Mouse (Mus musculus) heart, embryonic 11.5 days (tissue): ENCODE measurements at regions not wholly inside any gene's neighbourhood (a gene's known extent, or its start where the extent isn't known, plus 50 kb on each side); places are given as distances from the start of the nearest gene placed in this dataset.

Experiments
- ATAC-seq: fragments of 200-750 bp; cut with Nextera tagmentation; replicated peaks from 2 replicates; pipeline ENCODE4 v1.8.0; 2017; ENCODE audit warnings: moderate library complexity; ENCODE audit not compliant: insufficient number of reproducible peaks, low FRiP score, low TSS enrichment
- H3K27ac ChIP-seq: fragments of 300-500 bp; sonication (generic); 2 replicates; pipeline ENCODE4 v1.5.1; 2014; ENCODE audit warnings: mild to moderate bottlenecking, low read depth, low read length
- H3K27me3 ChIP-seq: fragments of 300-500 bp; sonication (generic); 2 replicates; pipeline ENCODE4 v1.6.1; 2014; ENCODE audit warnings: mild to moderate bottlenecking, low read length, mixed read lengths; ENCODE audit not compliant: control insufficient read depth, insufficient read depth
- H3K36me3 ChIP-seq: fragments of 300-500 bp; sonication (generic); 2 replicates; pipeline ENCODE4 v1.6.1; 2014; ENCODE audit warnings: mild to moderate bottlenecking, low read length, moderate library complexity, mixed read lengths; ENCODE audit not compliant: control insufficient read depth, insufficient read depth
- H3K4me1 ChIP-seq: fragments of 300-500 bp; sonication (generic); 2 replicates; pipeline ENCODE4 v1.6.1; 2014; ENCODE audit warnings: low read length; ENCODE audit not compliant: control insufficient read depth, insufficient read depth
- H3K4me2 ChIP-seq: fragments of 300-500 bp; sonication (generic); 2 replicates; pipeline ENCODE4 v1.6.1; 2014; ENCODE audit warnings: mild to moderate bottlenecking, moderate library complexity
- H3K4me3 ChIP-seq: fragments of 300-500 bp; sonication (generic); 2 replicates; pipeline ENCODE4 v1.5.1; 2014; ENCODE audit warnings: low read depth, low read length
- H3K9ac ChIP-seq: fragments of 300-500 bp; sonication (generic); 2 replicates; pipeline ENCODE4 v1.6.1; 2014; ENCODE audit warnings: mild to moderate bottlenecking, low read depth, low read length, moderate library complexity
- H3K9me3 ChIP-seq: fragments of 300-500 bp; sonication (generic); replicated peaks from 2 replicates; pipeline ENCODE4 v1.6.1; 2016; ENCODE audit warnings: low read length; ENCODE audit not compliant: control insufficient read depth
- WGBS: fragments of 180-500 bp; shearing (Covaris S2); extraction: QIAGEN DNeasy Blood & Tissue Kit; methylation state at CpG from one replicate; pipeline ENCODE4 v1.1.7; 2014; ENCODE audit not compliant: insufficient replicate concordance; 5-methylcytosine and 5-hydroxymethylcytosine counted together

- H3K4me1 ChIP-seq: no peaks in the 10 kb centered on the region
- H3K4me2 ChIP-seq: no peak overlapping the region
- no peak overlapping the region for H3K27ac ChIP-seq
- WGBS: 15% methylated on average over 8 of the region's 8 CpGs
- no peaks in the 10 kb centered on the region for H3K9me3 ChIP-seq
- 0 out of 2 replicates have a peak, but pooled peaks have one; percentile 55 for ATAC-seq
- no peaks in the 10 kb centered on the region for H3K36me3 ChIP-seq
- no peak overlapping the region for H3K4me3 ChIP-seq
- H3K9ac ChIP-seq: no peak overlapping the region
- no peaks in the 10 kb centered on the region for H3K27me3 ChIP-seq
Observed at GRCm38 (mm10) chr4:24154418-24154817, 341.8 kb upstream of the Mms22l start.

- H3K9me3 ChIP-seq: no peaks in the 10 kb centered on the region
- no peak overlapping the region for H3K4me3 ChIP-seq
- 68% methylated on average over 2 of the region's 2 CpGs for WGBS
- H3K4me1 ChIP-seq: no peaks in the 10 kb centered on the region
- no peak overlapping the region for H3K4me2 ChIP-seq
- H3K36me3 ChIP-seq: no peaks in the 10 kb centered on the region
- no peak for ATAC-seq
- no peak overlapping the region for H3K27ac ChIP-seq
- H3K9ac ChIP-seq: no peak overlapping the region
- H3K27me3 ChIP-seq: no peaks in the 10 kb centered on the region
Observed at GRCm38 (mm10) chr4:24173750-24174149, 322.5 kb upstream of the Mms22l start.

- Histone ChIP-seq H3K9ac (no peak overlapping the region), H3K4me1 (no peaks in the 10 kb centered on the region), H3K36me3 (no peaks in the 10 kb centered on the region), H3K4me3 (no peak overlapping the region), H3K9me3 (no peaks in the 10 kb centered on the region), H3K27me3 (no peaks in the 10 kb centered on the region), H3K27ac (no peak overlapping the region), H3K4me2 (no peak overlapping the region)
- ATAC-seq: no peak
- 70% methylated on average over 10 of the region's 10 CpGs for WGBS
Observed at GRCm38 (mm10) chr4:24213262-24214036, 282.8 kb upstream of the Mms22l start.

- WGBS: 73% methylated on average over 3 of the region's 3 CpGs
- H3K27me3 ChIP-seq: no peaks in the 10 kb centered on the region
- H3K4me1 ChIP-seq: no peaks in the 10 kb centered on the region
- H3K36me3 ChIP-seq: no peaks in the 10 kb centered on the region
- H3K4me3 ChIP-seq: no peak overlapping the region
- H3K4me2 ChIP-seq: no peak overlapping the region
- no peak overlapping the region for H3K27ac ChIP-seq
- no peak for ATAC-seq
- H3K9me3 ChIP-seq: no peaks in the 10 kb centered on the region
- H3K9ac ChIP-seq: no peak overlapping the region
Observed at GRCm38 (mm10) chr4:24214037-24214362, 282.3 kb upstream of the Mms22l start.

GRCm38 (mm10) chr4:24218383-24218934 is 277.8 kb upstream of the Mms22l start:
- Histone ChIP-seq H3K4me1 (no peaks in the 10 kb centered on the region), H3K4me2 (no peak overlapping the region), H3K36me3 (no peaks in the 10 kb centered on the region), H3K27ac (no peak overlapping the region), H3K4me3 (no peak overlapping the region), H3K27me3 (no peaks in the 10 kb centered on the region), H3K9ac (no peak overlapping the region), H3K9me3 (no peaks in the 10 kb centered on the region)
- WGBS: 69% methylated on average over 6 of the region's 6 CpGs
- ATAC-seq: no peak

GRCm38 (mm10) chr4:24219074-24219497 is 277.2 kb upstream of the Mms22l start:
- ATAC-seq: no peak

GRCm38 (mm10) chr4:24219583-24219982 is 276.7 kb upstream of the Mms22l start:
- Histone ChIP-seq H3K4me3 (no peak overlapping the region), H3K27ac (no peak overlapping the region), H3K9ac (no peak overlapping the region), H3K27me3 (no peaks in the 10 kb centered on the region), H3K36me3 (no peaks in the 10 kb centered on the region), H3K4me1 (no peaks in the 10 kb centered on the region), H3K4me2 (no peak overlapping the region), H3K9me3 (no peaks in the 10 kb centered on the region)
- no peak for ATAC-seq
- 74% methylated on average over 3 of the region's 3 CpGs for WGBS

More at GRCm38 (mm10) chr4:24219074-24219497, 277.2 kb upstream of the Mms22l start:
- Histone ChIP-seq H3K36me3 (no peaks in the 10 kb centered on the region), H3K4me1 (no peaks in the 10 kb centered on the region), H3K9me3 (no peaks in the 10 kb centered on the region), H3K27me3 (no peaks in the 10 kb centered on the region), H3K4me3 (no peak overlapping the region), H3K9ac (no peak overlapping the region), H3K27ac (no peak overlapping the region), H3K4me2 (no peak overlapping the region)
- 67% methylated on average over 4 of the region's 4 CpGs for WGBS

- Histone ChIP-seq H3K9ac (no peak overlapping the region), H3K27me3 (no peaks in the 10 kb centered on the region), H3K27ac (no peak overlapping the region), H3K9me3 (no peaks in the 10 kb centered on the region), H3K36me3 (no peaks in the 10 kb centered on the region), H3K4me3 (no peak overlapping the region), H3K4me2 (no peak overlapping the region), H3K4me1 (no peaks in the 10 kb centered on the region)
- ATAC-seq: no peak
- 60% methylated on average over 6 of the region's 6 CpGs for WGBS
Observed at GRCm38 (mm10) chr4:24245124-24245523, 251.1 kb upstream of the Mms22l start.
